Mouse (Mus musculus) left cerebral cortex, postnatal 4 days (tissue): ENCODE data around the gene Spx. TPM values are rescaled to one million over a fixed set of nuclear protein-coding genes. Genes with fewer than 3 reads are reported as not detected.
A peak's percentile ranks its signal among the peaks of the same experiment; 100 is the strongest.

Source experiments
- DNase-seq: peaks from one replicate; pipeline ENCODE4 v3.0.0-alpha.2; 2022
- intact Hi-C: fragments of 180-260 bp; cut with DNase I; formaldehyde crosslinking; loops from one replicate; pipeline ENCODE4 v1.15.1; 2025
- total RNA-seq, 2 experiments: library from RNA; stranded (reverse); gene quantifications; 2 replicates each; pipeline ENCODE4 v1.2.3; 2021

The Spx gene
- total RNA-seq: 1 to 10 TPM in 1 of 2 experiments, under 1 TPM in 1; 0.94 to 2.3 TPM

DNA sequence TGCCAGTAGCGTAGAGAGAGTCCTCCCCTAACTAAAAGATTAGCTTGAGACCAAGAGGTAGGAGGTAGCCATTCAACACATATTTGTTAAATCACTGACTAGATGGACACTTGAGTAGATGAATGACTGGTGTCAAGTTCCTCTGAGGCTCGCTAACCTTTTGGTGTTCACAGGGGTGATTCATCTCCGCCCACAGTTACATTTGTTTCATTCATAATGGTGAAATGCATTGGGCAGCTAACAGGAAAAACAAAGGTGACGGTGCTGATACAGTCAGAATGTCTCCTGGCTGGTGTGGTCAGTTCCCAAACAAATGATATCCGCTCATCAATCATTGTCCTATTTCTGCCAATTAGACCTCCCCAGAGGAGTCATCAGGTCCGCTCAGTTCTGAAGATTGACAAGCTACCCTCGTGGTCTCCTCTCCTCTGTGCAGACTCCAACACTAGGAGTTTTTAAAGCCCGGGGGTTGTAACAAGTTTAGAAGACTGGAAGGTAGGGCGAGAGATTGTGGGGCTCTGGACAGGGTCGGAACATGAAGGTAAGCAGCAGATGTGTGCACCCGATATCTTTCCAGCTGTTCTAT lies at the start of gene Spx:
Spx (plus strand) TSS at position 536 of the 586 bp plus-strand sequence.
- intact Hi-C loops: no loop called here
- DNase-seq: no peak

DNA sequence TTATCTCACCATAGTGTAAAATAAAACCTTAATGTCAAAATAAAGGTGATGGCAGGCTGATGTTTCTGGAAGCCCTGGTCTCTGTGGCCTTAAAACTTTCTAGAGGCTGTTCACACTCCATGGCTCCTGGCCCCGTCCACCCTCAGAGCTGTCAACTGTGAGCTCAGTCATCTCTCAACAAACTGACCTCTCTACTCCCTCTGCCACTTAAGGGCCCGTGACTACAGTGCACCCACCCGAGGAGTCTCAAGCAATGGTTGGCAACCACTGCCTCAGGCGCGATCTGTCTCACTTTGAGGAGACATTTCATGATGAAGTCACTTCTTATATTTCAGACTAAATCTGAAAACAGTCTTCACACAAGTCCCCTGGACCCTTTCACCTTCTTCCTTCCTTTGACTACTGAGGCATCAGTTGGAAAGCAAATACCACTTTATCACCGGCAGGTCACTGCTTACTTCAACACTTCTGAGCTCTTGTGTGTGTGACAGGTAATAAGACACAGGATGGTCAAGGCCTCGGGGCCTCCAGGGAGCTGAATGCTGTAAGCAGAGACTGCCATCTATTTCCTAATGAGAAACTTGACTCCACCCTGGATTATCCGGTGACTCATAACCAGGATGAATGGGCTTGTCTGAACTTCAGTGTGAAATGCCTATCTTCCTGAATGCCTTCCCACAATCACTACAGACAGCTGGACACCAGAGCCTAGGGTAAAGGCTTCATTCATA lies 47.3 kb upstream of the Spx start:
- no peak for DNase-seq
- intact Hi-C loops: no loop called here

DNA sequence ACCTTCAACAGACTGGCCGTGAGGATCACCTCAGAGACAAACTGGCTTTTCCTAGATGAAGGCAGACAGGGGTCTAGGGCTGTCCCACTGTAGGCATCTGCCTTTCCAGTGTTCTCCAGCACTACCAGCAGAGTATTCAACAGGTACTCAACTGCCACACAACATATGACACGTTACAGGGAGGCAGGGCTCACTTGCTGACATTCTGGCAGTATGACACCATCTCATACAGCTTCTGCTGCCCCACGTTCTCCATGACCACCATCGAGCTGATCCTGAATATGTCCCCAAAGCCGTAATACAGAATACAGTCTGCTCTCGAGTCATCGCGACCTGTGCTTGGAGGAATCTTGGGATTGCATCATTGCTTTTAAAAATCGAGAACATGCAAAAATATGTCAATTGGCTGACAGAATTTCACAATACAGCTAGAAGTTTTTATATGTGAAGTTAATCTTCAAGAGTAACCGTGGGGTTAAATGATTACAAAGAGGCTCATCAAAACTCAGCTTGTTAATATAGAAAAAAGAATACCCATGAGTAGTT lies 46.7 kb upstream of the Spx start:
- DNase-seq: no peak
- intact Hi-C loops: no loop called here

DNA sequence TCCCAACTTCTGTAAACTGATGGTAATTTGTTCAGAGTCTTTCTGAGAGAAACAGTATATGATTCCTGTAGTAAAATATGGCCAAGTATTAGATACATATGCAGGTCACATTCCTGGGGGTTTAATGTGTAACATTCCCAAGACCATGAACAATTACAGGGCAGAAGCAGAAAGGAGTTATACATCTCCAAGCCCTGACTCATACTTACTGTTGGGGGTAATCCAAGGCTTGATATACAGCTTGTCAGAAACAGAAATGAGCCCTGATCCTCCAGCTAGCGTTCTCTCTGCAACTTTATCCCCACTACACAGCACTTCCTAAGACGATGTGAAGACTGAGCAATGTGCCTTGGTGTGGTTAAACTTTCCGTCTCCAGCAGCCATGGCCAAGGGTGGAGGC lies 45.7 kb upstream of the Spx start:
- intact Hi-C loops: no loop called here
- no peak for DNase-seq

DNA sequence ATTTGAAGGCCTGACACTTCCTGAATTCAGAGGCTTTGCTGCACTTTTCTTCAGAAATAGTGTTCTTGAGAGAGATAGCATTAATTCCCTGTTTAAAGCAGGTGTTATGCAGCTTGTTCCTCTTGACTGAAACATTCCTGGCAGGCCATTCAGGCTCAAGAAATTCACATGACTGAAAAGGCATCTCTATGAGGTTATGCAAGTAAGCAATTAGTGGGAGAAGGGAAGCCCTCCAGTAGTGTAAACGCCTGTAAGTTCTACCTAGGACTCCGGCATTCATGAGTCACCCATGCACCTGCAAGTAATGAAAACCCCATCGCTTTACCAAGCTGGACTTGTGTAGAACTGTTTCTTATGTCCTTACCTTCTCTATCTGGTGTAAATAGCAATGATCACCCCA lies 43.7 kb upstream of the Spx start:
- no peak for DNase-seq
- intact Hi-C loops: no loop called here

DNA sequence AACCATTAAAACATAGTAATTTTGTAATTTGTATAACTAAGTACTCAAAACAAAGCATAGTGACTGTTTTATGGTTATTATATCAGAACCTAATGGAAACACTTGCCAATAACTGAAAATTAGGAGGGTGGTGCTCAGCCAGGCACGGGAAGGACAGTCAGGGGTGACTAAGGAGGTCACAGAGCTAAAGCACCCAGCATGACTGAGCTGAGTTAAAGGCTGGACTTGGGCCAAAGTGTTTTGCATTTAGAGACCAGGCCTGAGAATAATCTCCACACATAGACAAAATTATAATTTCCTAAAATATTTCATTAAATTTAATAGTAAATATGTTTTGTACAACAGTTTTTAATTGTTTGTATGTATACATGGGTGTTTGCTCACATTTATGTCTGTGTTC lies 36.2 kb upstream of the Spx start:
- no peak for DNase-seq
- intact Hi-C loops: no loop called here

DNA sequence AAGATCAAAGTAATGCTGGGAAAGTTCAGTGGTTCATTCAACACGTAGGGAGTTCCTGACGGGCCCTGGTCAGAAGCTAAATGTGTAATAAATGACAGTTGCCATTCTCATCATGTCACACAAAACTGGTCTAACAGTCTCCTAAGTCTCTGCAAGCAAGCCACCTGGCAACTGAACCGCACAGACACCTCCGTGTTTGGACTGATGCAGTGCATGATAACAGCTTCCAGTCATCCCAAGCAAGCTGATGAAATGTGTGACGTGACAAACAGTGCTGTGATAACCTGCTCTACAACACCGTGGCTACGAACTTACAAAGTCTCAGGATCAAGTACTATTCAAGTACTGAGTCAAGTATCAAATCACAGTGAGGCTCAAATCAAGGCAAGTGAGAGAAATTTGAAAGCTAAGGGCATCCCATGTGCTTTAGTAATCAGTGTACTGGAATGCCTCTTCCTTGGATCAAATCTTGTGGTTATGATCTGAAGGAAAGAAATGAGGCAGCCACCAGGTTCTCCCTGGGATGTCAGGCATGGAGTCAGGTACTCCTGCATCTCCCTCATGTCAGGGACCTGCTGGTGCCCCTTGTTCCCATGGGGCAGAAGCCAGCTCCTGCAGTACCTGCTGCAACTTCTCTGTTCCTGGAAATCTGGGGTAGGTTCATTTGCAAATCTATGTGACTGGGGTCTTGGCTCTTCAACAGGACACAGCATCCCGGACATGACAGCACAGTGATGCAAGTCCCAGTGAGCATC lies 34.5 kb upstream of the Spx start:
- no peak for DNase-seq
- intact Hi-C loops: no loop called here

DNA sequence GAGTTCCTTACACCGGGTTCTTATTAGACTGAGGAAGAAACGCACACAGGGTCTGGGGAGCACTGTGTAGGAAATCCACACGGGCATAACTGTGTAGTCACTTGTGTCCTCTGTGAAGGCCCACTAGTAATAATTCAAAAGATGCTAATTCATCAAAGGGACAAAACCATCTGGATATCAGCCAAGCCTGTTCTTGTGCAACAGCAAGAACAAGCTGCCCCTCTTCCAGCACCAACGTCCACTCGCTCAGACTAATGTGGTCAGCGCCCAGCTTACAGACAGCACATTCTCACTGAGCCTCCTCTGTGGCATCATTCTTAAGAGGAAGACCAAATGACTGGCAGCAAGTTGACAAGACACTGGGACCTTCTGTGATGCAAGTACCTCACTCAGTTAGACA lies 33.3 kb upstream of the Spx start:
- no peak for DNase-seq
- intact Hi-C loops: no loop called here

DNA sequence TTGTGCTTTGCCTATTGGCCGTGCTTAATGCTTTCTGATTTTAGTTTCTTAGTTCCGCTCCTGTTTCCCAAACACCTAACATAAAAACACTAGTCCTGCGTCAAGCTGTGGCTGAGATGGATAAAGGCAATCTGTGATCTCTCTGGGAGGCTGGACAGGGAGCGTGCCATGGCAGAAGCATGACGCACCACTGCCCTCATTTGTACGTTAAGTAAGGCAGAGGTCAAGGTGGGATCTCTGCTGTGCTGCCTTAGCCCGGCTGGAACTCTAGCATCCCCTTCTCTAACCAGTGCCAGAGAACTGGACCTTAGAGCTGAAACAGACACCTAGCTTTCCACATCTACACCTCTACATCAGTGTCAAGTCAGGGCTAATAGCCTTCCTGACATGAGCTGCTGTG lies 31.6 kb upstream of the Spx start:
- intact Hi-C loops: no loop called here

DNA sequence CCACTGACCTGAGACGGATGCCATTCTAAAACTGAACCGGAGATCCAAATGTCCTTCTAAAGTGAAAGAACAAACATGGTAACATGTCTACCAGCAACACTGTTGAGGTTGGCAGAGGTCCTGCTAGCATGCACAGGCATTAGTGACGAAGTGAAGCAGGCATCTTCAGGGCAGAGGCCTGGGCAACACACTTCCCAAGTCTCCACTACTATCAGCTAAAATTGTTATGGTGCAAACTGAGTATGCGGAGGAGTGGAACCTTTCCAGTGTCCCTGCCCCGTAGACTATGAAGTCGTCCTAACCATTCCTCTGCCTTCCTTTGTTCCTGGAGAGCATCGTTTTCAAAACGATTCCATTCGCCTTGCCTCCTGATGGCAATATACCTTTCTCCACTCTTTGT lies 28.7 kb upstream of the Spx start:
- intact Hi-C loops: no loop called here
- no peak for DNase-seq

More for the DNA sequence above, 31.6 kb upstream of the Spx start:
- no peak for DNase-seq

DNA sequence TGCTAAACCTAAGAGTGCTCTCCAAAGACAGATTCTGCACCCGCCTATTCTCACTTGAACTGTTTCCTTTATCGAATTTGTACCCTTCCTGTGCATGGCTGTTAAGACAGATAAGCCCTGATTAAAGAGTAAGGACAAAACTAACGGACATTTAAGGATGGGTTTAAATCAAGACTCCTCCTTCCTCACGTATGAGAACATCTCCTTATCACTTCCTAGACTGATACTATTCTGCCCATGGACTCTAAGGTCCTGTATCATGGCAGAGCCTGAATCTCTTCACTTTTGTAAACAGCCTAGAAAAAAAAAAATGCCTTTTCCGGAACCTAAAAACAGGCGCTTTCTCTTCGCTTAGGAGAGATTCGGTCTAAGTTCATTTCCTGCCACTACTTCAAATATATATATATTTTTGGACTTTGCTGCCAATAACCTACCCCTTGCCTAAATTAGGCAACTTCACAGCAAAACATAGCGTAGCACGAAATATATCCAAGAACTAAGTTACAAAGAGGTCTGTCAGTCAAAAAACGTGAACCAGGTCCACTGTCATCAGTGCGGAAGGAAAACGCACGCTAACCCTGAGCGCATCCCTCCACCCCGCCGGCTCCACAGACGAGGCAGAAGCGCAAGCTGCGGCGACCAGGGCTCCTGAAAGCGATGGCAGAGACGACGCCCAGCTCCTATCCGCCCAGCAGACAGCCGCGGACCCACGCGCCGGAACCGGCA lies 26.8 kb upstream of the Spx start:
- DNase-seq: no peak
- intact Hi-C loops: loop anchor here (5.0 kb wide), 1 partner anchor 121 kb away; the partner anchor contains the start of gene Ldhb

DNA sequence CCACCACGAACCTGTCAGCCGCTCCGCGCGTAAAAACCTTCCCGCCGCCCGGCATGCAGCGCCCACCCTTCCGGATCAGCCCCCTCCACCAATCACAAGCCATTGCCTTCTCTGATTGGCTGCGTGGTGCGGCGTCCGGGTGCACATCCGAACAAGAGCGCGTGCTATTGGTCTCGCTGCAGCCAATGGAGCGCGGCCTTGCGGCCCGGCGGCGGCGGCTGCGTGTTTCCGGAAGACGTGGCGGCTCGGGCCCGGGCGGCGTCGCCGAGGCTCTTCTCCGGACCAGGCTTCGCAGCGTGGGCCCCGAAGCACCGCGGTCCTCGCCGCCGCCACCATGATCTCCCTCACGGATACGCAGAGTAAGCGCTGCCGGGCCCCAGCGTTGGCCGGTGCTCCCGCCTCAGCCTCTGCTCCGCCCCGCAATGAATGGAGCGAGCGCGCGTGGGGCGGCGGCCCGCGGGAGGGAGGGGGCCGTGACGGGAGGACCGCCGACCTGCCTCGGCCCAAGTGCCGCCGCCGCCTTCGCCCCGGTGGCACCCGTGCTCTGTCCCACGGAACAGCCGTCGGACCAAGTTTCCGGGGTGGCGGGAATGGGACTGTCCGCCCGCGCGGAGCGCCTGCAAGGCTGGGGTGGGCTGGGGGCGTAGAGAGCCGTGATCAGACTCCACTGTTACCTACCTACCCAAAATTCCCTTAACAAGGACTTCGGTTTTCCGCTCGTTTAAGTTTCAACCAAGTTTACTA lies 26.1 kb upstream of the Spx start, which contains the start of the genes Recql and Golt1b:
Recql (minus strand) TSS at position 77 of the 744 bp plus-strand sequence.
Golt1b (plus strand) TSS at position 211 of the 744 bp plus-strand sequence.
- peak; percentile 97 for DNase-seq
- intact Hi-C loops: loop anchor here (5.0 kb wide), 1 partner anchor 120 kb away; the partner anchor contains the start of gene Ldhb

DNA sequence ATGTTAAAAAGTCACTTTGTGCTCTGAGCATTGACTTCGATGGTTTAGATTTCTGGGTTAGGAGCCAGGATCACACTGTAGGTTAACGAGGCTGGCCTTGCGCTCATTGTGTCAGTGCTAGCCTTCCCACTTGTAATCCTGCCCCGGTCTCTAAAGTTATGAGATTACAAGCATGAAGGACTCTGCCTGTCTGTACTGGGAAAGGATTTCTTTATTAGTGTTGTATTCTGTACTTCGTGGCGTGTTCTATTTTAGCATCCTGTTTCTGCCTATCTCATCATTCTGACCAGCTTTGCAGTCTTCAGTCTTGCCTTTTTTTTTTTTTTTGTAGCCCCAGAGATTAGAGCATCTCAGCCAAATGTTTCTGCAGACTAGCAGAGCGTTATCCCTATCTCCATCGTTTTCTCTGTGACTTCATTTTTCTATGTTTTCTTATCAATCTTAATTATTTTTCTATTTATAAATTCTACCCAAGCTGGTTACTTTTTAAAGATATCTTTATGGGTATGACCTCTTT lies 25.4 kb upstream of the Spx start:
- intact Hi-C loops: loop anchor here (5.0 kb wide), 1 partner anchor 119 kb away; the partner anchor contains the start of gene Ldhb
- DNase-seq: no peak

DNA sequence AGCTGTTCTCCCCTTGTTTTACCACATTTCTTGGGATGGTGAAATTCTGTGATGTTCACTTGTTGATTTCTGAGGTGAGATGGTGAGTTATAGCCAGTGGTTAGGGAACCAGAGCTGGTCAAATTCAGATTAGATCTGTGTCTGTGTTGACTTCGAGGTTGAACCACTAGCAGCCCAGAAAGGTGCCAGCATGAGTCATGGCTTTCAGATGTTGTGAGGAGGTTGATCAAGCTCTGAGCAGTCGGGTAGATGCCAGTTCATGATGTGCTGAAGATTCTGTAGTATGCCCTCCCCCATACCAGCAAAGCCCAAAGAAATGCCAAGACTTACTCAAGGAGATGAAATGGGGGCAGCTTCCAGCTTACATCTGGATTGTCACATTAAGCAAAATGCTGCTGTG lies 24.1 kb upstream of the Spx start:
- DNase-seq: no peak
- intact Hi-C loops: loop anchor here (5.0 kb wide), 1 partner anchor 118 kb away; the partner anchor contains the start of gene Ldhb

DNA sequence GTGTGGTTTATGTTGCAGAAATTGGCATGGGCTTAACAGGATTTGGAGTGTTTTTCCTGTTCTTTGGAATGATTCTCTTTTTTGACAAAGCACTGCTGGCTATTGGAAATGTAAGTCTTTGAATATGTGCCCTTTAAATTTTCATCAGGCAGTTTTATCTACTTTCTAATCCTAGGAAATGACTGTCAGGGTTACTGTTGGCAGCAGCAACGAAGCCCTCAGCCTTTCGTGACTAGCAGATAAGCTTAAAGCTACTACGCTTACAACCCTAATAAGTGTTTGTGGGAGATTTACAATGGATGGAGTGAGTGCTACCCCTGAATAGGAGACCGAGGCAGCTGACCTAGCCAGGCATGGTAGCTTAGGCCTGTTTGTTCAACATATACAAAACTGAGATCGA lies 20.9 kb upstream of the Spx start:
- DNase-seq: no peak
- intact Hi-C loops: no loop called here

DNA sequence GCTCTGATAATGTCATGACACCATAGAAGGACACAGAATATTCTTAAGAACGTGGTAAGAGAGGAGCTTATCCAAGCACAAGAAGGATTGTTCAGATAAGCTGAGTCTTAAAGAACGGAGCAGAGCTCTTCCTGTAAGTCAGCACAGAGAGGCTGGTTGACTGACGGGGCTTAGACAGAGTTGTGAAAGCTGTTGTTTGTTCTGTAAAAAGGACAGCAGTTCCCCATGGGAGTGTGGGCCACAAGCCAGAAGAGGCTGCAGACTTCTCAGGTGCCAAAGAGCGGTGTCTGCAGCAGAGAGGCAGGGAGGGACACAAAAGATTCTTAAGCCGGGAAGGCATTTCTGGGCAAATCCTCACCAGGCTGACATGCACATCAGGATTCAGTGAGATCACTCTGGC lies 18.6 kb upstream of the Spx start:
- intact Hi-C loops: no loop called here

DNA sequence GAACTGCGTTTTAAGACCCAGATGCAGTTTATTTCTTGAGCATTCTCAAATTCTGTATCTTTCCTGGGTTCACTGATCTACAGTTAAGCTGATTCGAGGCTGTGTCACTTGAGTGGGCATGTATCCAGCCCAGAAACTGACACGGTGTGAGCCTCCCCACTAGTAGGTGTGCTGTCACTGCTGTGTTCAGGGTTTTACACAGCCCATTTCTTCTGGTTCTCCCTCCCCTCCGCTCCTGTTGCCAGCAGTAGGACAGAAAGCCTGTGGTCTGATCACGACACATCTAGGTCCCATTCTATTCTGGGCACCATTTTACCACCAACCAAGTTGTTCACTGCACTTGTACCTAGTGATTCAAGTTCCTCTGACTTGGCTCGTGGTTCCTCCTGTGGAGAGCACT lies 17.5 kb upstream of the Spx start:
- no peak for DNase-seq
- intact Hi-C loops: no loop called here

More for the DNA sequence above, 18.6 kb upstream of the Spx start:
- DNase-seq: peak; percentile 38

DNA sequence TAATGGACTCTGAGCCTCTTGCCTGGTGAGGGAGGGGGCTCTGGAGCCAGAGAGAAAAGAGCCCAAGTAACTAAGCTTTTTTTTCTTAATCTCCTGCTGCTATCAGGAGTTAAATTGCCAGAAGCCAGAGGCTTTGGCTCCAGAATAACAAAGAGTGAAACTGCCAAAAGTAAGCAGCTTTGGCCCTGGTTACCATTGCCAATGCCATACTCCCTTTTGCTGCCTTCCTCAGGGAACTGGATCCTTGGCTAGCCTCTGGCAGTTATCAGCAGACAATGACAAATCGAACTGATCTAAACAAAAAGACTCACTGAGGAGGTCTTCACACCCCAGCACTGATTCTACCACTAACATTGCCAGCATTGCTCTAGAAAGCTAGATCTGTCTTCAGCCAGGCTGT lies 2.1 kb upstream of the Spx start:
- intact Hi-C loops: no loop called here
- peak; percentile 29 for DNase-seq

DNA sequence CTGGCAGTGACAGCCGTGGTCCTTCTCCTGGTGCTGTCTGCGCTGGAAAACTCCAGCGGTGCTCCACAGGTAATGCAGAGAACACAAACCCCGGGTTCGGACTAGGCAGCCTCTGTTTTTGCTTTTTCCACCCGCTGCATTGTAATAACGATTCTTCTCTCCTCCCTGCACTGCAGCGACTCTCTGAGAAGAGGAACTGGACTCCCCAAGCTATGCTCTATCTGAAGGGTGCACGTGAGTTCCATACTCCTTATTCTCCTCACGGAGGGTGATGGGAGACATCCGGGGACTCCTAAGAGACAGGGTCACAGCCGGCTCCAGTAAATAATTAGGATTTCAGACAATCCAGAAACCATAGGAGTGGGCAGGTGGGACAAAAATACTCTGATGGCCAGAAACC lies 604 bp downstream of the Spx start:
- intact Hi-C loops: no loop called here

DNA sequence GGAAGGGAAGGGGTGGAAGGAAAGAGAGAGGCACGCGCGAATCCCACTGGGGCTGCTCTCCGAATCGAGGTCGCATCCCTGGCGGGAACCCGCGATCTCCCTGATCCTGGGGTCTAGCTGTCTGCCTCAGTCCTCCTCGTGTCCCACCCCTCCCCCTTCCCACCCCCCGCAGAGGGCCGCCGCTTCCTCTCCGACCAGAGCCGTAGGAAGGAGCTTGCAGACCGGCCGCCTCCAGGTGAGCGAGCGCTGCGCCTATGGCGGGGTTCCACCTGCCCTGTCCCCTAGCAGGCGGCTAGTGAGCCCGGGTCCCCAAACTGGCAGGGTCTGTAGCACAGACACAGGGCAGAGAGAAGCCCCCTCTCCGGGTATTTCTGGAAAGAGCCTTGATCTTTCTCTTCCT lies 1.4 kb downstream of the Spx start:
- DNase-seq: no peak
- intact Hi-C loops: no loop called here

More for the DNA sequence above, 604 bp downstream of the Spx start:
- no peak for DNase-seq
